Mouse (Mus musculus): ENCODE results near the gene Birc2.

GRCm38 (mm10) chr9:7779786-7780185 lies 57.1 kb downstream of the Birc2 start:
- no peak for TF ChIP-seq EP300 (IDR thresholded peaks at IDR 0.05; ENCODE audit: low read depth)
- no peak for TF ChIP-seq CTCF (IDR thresholded peaks at IDR 0.05; ENCODE audit: low read depth)
